Mouse (Mus musculus): ENCODE measurements around the gene Gm27021.

DNA sequence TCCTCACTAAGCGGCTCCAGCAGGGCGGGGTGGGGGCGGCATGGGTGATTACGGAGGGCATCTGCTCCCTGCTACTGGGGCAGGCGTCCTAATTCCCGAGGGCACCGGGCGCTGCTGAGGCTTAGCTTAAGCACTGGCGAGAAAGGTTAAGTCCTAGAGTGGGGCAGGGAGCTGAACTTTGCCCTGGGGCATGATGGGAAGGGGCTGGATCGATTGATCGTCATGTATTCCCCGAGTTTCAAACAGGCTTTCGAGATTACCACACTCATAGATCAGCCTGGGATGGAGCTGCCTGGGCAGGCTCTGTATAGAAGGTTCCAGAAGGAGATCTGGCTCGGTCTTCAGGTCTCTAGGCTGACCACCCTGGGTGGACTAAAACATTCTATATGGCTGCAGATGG, 45.7 kb downstream of the Gm27021 start:
- TF ChIP-seq CTCF (conservative IDR thresholded peaks at IDR 0.05; ENCODE audit: low read length) (no peak), NANOG (IDR thresholded peaks at IDR 0.05; ENCODE audit: borderline replicate concordance, low read length) (no peak)
